Mouse (Mus musculus): ENCODE results near the gene Slc1a2. TPM values are rescaled to one million over a fixed set of nuclear protein-coding genes. Genes with fewer than 3 reads are reported as not detected.
A peak's percentile ranks its signal among the peaks of the same experiment; 100 is the strongest.

Gene Slc1a2
- polyA plus RNA-seq, 3 experiments from 2014 or later: 0.04 TPM; not detected in 2

- no peak for ATAC-seq
Measured at GRCm38 (mm10) chr2:102764602-102765374, 106.3 kb downstream of the Slc1a2 start.

GRCm38 (mm10) chr2:102768267-102768666 lies 109.8 kb downstream of the Slc1a2 start:
- no peak for ATAC-seq

GRCm38 (mm10) chr2:102771304-102771703 lies 112.8 kb downstream of the Slc1a2 start:
- no peak for ATAC-seq

- no peak for ATAC-seq
Measured at GRCm38 (mm10) chr2:102772276-102772675, 113.8 kb downstream of the Slc1a2 start.

- no peak for ATAC-seq
Measured at GRCm38 (mm10) chr2:102774700-102775099, 116.2 kb downstream of the Slc1a2 start.

GRCm38 (mm10) chr2:102775561-102775960 lies 117.1 kb downstream of the Slc1a2 start:
- ATAC-seq: no peak

GRCm38 (mm10) chr2:102778208-102778607 lies 119.7 kb downstream of the Slc1a2 start:
- ATAC-seq: no peak

GRCm38 (mm10) chr2:102782751-102783150 lies 124.3 kb downstream of the Slc1a2 start:
- no peak for ATAC-seq

GRCm38 (mm10) chr2:102785696-102786095 lies 127.2 kb downstream of the Slc1a2 start:
- ATAC-seq: no peak

GRCm38 (mm10) chr2:102791641-102792040 lies 133.2 kb downstream of the Slc1a2 start:
- no peak for ATAC-seq

- ATAC-seq: no peak
Measured at GRCm38 (mm10) chr2:102792804-102793203, 134.3 kb downstream of the Slc1a2 start.

- ATAC-seq: no peak
Measured at GRCm38 (mm10) chr2:102795034-102795433, 136.6 kb downstream of the Slc1a2 start.

GRCm38 (mm10) chr2:102798149-102798548 lies 139.7 kb downstream of the Slc1a2 start:
- no peak for ATAC-seq

- ATAC-seq: no peak
Measured at GRCm38 (mm10) chr2:102801899-102802298, 143.4 kb downstream of the Slc1a2 start.

GRCm38 (mm10) chr2:102804109-102804508 lies 145.7 kb downstream of the Slc1a2 start:
- peak; percentile 56 for ATAC-seq

GRCm38 (mm10) chr2:102805283-102805682 lies 146.8 kb downstream of the Slc1a2 start:
- ATAC-seq: no peak

- no peak for ATAC-seq
Measured at GRCm38 (mm10) chr2:102805761-102806496, 147.5 kb downstream of the Slc1a2 start.

- ATAC-seq: no peak
Measured at GRCm38 (mm10) chr2:102807633-102808032, 149.2 kb downstream of the Slc1a2 start.

- no peak for ATAC-seq
Measured at GRCm38 (mm10) chr2:102809436-102809835, 151.0 kb downstream of the Slc1a2 start.

- peak; percentile 63 for ATAC-seq
Measured at GRCm38 (mm10) chr2:102812756-102813155, 154.3 kb downstream of the Slc1a2 start.

GRCm38 (mm10) chr2:102815289-102815809 lies 156.9 kb downstream of the Slc1a2 start:
- ATAC-seq: no peak

GRCm38 (mm10) chr2:102820225-102820711 lies 161.8 kb downstream of the Slc1a2 start:
- ATAC-seq: no peak

- no peak for ATAC-seq
Measured at GRCm38 (mm10) chr2:102820790-102821189, 162.3 kb downstream of the Slc1a2 start.
